Mouse (Mus musculus) megakaryocyte, adult 5-6 weeks (primary cell): ENCODE data around the gene Tnfrsf11a. TPM values are rescaled to one million over a fixed set of nuclear protein-coding genes. Genes with fewer than 3 reads are reported as not detected.

Experiments used
- ATAC-seq: 2 replicates; pipeline ENCODE4 v1.8.0; 2016; ENCODE audit warnings: mild to moderate bottlenecking, inconsistent platforms; ENCODE audit not compliant: poor library complexity, severe bottlenecking
- total RNA-seq, 2 experiments: library from RNA; stranded (forward) in 1 of 2; stranded (reverse) in 1 of 2; fragments of 153-499, 151-499 nt in 1 of 2; fragments of 221-1000, 200-1000 nt in 1 of 2; gene quantifications; 2 replicates each; pipeline versions ENCODE4 v1.2.3 to v1.2.4; 2015 to 2017

Gene Tnfrsf11a
- total RNA-seq, 2 experiments from 2014 or later = 4.9 to 5.9 TPM

- ATAC-seq = no peak
Measured at GRCm38 (mm10) chr1:105824356-105824755, 43.8 kb downstream of the Tnfrsf11a start.

GRCm38 (mm10) chr1:105824980-105825379 is 44.5 kb downstream of the Tnfrsf11a start:
- no peak for ATAC-seq

- no peak for ATAC-seq
Measured at GRCm38 (mm10) chr1:105827374-105827773, 46.9 kb downstream of the Tnfrsf11a start.

GRCm38 (mm10) chr1:105827786-105828345 is 47.3 kb downstream of the Tnfrsf11a start:
- no peak for ATAC-seq

GRCm38 (mm10) chr1:105829171-105829570 is 48.7 kb downstream of the Tnfrsf11a start:
- no peak for ATAC-seq

GRCm38 (mm10) chr1:105832784-105833183 is 52.3 kb downstream of the Tnfrsf11a start:
- ATAC-seq = no peak

GRCm38 (mm10) chr1:105842950-105843349 is 62.4 kb downstream of the Tnfrsf11a start:
- no peak for ATAC-seq

GRCm38 (mm10) chr1:105843386-105843785 is 62.9 kb downstream of the Tnfrsf11a start:
- ATAC-seq = no peak

GRCm38 (mm10) chr1:105843856-105844255 is 63.3 kb downstream of the Tnfrsf11a start:
- ATAC-seq = no peak

DNA sequence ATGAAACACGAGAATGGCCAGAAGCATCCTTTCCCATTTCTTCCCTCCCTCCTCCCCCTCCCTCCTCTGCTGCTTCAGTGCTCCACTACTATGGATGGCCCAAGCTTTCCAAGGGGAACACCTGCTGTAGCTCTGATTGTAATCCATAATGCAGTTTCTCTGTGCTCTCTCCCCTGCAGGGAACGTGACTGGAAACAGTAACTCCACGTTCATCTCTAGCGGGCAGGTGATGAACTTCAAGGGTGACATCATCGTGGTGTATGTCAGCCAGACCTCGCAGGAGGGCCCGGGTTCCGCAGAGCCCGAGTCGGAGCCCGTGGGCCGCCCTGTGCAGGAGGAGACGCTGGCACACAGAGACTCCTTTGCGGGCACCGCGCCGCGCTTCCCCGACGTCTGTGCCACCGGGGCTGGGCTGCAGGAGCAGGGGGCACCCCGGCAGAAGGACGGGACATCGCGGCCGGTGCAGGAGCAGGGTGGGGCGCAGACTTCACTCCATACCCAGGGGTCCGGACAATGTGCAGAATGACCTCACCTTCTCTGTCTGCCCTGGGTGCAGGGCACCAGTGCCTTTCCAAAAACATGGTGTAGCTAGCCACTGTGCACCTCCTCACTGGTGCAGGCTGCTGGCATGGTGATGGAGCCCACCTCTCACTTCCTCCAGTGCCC is 64.0 kb downstream of the Tnfrsf11a start:
- no peak for ATAC-seq

- ATAC-seq = no peak
Measured at GRCm38 (mm10) chr1:105846431-105846830, 65.9 kb downstream of the Tnfrsf11a start.

GRCm38 (mm10) chr1:105848806-105849205 is 68.3 kb downstream of the Tnfrsf11a start:
- no peak for ATAC-seq

GRCm38 (mm10) chr1:105851341-105851740 is 70.8 kb downstream of the Tnfrsf11a start:
- ATAC-seq = no peak

GRCm38 (mm10) chr1:105859740-105860139 is 79.2 kb downstream of the Tnfrsf11a start:
- ATAC-seq = no peak

DNA sequence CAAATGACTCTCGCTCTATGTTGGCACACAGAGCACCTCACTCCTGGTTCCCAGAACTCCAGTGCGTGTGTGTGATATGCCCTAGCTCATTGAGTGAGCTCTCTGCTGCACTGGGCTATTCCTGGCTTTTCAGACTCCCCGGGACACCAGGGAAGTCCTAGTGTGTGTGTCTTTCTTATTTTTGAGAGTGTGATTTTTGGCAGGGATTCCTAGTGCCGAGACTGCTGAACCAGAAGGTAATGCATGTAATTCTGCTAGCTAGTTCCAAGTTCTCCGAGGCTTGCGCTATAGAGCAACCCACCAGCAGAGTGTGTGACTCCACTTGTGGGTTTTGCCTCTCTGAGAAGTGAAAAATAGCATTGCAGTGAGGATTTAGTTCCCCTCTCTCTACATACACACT is 96.1 kb downstream of the Tnfrsf11a start:
- ATAC-seq = no peak

DNA sequence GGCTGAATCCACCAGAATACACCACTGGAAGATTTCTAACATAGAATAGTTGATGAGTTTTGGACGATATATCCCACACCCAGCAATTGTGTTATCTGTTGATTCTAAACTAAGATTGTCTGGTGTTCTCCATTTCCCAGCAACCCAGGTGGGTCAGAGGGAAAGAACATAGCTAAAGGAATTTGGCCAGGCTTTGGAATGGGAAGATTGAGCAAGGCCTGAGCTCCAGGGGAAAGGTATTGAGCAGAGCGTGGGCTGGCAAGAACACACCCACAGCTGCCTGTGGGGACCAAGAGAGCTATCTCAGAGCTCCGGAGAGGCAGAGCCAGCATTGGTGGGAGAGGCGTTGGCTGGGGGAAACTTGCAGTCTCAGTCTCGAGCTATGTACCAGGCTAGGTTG is 97.3 kb downstream of the Tnfrsf11a start:
- no peak for ATAC-seq

GRCm38 (mm10) chr1:105878416-105878815 is 97.9 kb downstream of the Tnfrsf11a start:
- no peak for ATAC-seq

DNA sequence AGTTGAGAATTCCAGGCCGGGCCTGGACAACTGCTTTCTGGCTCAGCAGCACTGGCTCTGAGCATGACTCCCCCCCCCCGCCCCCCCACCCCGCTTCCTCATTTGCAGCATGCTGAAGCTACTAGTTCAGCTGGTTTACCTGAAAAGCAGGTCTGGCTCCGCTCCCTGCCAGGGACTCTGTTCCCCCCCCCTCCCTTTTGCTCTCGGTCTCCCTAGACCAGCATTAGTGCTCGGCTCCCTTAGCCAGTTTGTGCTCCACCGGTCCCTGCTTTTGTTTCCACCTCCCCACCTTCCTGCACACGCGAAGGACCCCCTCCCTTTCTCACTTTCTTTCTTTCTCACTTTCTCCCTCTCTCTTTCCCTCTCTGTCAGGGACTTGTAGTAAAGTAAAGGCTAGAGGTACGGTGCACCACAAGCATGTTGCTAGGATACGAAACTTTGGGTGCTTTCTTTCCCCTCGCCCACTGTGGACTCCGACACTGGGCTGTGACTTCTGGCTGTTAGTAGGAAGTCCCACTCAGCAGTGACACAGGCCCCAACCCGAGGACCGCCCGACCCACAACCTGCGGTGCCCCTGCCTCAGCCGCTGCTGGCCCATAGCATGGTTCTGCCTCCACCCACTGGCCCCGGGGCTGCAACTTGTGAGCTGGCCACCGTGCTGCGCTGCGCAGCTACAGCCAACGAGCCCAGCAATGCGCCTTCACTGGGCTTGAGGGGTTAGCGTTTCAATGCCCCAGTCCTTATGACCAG is 100.2 kb downstream of the Tnfrsf11a start:
- peak; percentile 60 for ATAC-seq

- no peak for ATAC-seq
Measured at GRCm38 (mm10) chr1:105881466-105881865, 100.9 kb downstream of the Tnfrsf11a start.

DNA sequence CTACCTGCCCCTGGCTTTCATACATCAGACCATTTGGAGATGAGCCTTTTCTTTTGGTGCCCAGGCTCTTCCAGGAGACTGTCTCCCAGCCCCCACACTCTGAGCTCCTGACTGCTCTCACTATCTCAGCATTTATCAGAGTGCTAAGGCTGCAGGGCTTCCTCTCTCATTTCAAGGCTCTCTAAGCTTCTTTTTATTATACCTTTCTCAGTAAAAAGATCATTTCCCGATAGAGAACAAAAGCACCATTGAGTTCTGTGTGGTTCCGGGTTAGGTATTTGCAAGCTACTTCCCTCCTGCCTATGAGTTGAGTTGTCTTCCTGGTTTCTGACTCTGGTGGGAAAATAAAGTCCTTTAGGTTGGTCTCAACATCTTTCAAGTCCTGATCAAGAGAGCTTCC is 103.0 kb downstream of the Tnfrsf11a start:
- ATAC-seq = no peak

DNA sequence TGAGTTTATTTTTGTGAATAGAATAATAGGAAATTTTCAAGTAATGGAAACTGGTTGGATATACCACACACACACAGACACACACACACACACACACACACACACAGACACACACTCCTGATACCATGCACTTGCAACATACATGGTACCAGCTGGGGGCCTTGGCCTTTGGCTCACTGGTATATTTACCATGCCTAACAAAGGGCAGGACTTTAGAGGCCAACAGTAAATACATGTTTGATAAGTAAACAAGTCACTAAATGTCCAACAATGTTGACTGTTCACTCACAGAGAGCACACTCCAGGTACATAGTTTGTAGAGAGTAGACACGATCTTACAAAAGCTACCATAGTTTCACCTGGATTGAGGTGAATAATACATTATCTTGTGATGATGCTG is 104.6 kb downstream of the Tnfrsf11a start:
- no peak for ATAC-seq

DNA sequence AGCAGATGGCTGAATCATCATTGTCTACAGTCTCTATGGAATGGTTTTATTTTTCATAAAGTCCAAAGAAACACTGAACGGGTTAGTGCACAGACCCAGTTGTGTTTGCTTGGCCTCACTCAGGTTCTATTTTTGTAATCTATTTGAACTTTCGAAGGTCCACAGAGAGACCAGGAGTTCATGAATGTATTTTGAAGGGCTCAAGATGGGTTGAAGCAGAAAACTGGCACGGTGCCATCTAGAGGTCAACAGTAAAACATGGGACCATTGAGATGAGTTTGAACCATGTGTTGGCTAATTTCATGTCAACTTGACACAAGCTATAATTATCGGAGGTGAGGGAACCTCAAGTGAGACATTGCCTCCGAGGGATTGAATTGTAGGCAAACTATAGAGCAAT is 105.1 kb downstream of the Tnfrsf11a start:
- no peak for ATAC-seq
